Mouse (Mus musculus) ES-E14 (cell line): ENCODE measurements around the gene Mllt3.

Experiments used
- CHD2 ChIP-seq: IDR thresholded peaks from 2 replicates; pipeline ENCODE4 v1.6.1; 2014; ENCODE audit warnings: mild to moderate bottlenecking, low read depth, low read length, inconsistent platforms
- HCFC1 ChIP-seq: IDR thresholded peaks from 2 replicates; pipeline ENCODE4 v1.6.1; 2012; ENCODE audit warnings: low read length, inconsistent platforms, borderline replicate concordance; ENCODE audit not compliant: insufficient read depth
- MAFK ChIP-seq: IDR thresholded peaks from 2 replicates; pipeline ENCODE4 v1.6.1; 2014; ENCODE audit warnings: mild to moderate bottlenecking, low read depth, low read length, inconsistent platforms; ENCODE audit not compliant: insufficient read depth
- ZC3H11A ChIP-seq: IDR thresholded peaks from 2 replicates; pipeline ENCODE4 v1.6.1; 2012; ENCODE audit warnings: low read depth, mild to moderate bottlenecking, inconsistent platforms, low read length, borderline replicate concordance
- ZNF384 ChIP-seq: IDR thresholded peaks from 2 replicates; pipeline ENCODE4 v1.6.1; 2012; ENCODE audit warnings: low read depth, low read length, inconsistent platforms

GRCm38 (mm10) chr4:88010441-88010840 lies 22.7 kb downstream of the Mllt3 start:
- no peak for TF ChIP-seq MAFK
- TF ChIP-seq CHD2 = no peak
- no peak for TF ChIP-seq HCFC1
- no peak for TF ChIP-seq ZNF384
- TF ChIP-seq ZC3H11A = no peak
